Mouse (Mus musculus): ENCODE data around the gene H6pd.

H6pd gene

GRCm38 (mm10) chr4:150019741-150020380 lies 11.0 kb upstream of the H6pd start:
- DNase-seq (ENCODE audit: low spot score), result no peak

- no peak for DNase-seq (ENCODE audit: low spot score)
Measured at GRCm38 (mm10) chr4:150015436-150015835, 6.6 kb upstream of the H6pd start.

- DNase-seq (ENCODE audit: low spot score), result no peak
Measured at GRCm38 (mm10) chr4:150014378-150015091, 5.7 kb upstream of the H6pd start.

GRCm38 (mm10) chr4:150013805-150014204 lies 5.0 kb upstream of the H6pd start:
- no peak for DNase-seq (ENCODE audit: low spot score)

GRCm38 (mm10) chr4:150013186-150013690 lies 4.4 kb upstream of the H6pd start:
- no peak for DNase-seq (ENCODE audit: low spot score)

- DNase-seq (ENCODE audit: low spot score), result no peak
Measured at GRCm38 (mm10) chr4:150012322-150012723, 3.5 kb upstream of the H6pd start.

- no peak for DNase-seq (ENCODE audit: low spot score)
Measured at GRCm38 (mm10) chr4:150011564-150012321, 2.9 kb upstream of the H6pd start.

GRCm38 (mm10) chr4:150010054-150010730 lies 1.4 kb upstream of the H6pd start:
- DNase-seq (ENCODE audit: low spot score), result no peak

- no peak for DNase-seq (ENCODE audit: low spot score)
Measured at GRCm38 (mm10) chr4:150009587-150009930, 736 bp upstream of the H6pd start.

- DNase-seq (ENCODE audit: low spot score), result no peak
Measured at GRCm38 (mm10) chr4:150008325-150008852, 434 bp downstream of the H6pd start.

- DNase-seq (ENCODE audit: low spot score), result no peak
Measured at GRCm38 (mm10) chr4:150007444-150007843, 1.4 kb downstream of the H6pd start.

- no peak for DNase-seq (ENCODE audit: low spot score)
Measured at GRCm38 (mm10) chr4:150006991-150007390, 1.8 kb downstream of the H6pd start.

- no peak for DNase-seq (ENCODE audit: low spot score)
Measured at GRCm38 (mm10) chr4:150006122-150006854, 2.5 kb downstream of the H6pd start.

GRCm38 (mm10) chr4:150005231-150005630 lies 3.6 kb downstream of the H6pd start:
- DNase-seq (ENCODE audit: low spot score), result no peak

GRCm38 (mm10) chr4:150003641-150004040 lies 5.2 kb downstream of the H6pd start:
- no peak for DNase-seq (ENCODE audit: low spot score)

- no peak for DNase-seq (ENCODE audit: low spot score)
Measured at GRCm38 (mm10) chr4:150003021-150003580, 5.7 kb downstream of the H6pd start.

GRCm38 (mm10) chr4:150002021-150002528 lies 6.7 kb downstream of the H6pd start:
- no peak for DNase-seq (ENCODE audit: low spot score)

- DNase-seq (ENCODE audit: low spot score), result no peak
Measured at GRCm38 (mm10) chr4:150001221-150001860, 7.5 kb downstream of the H6pd start.

- DNase-seq (ENCODE audit: low spot score), result no peak
Measured at GRCm38 (mm10) chr4:149999931-150000555, 8.8 kb downstream of the H6pd start.

GRCm38 (mm10) chr4:149999510-149999900 lies 9.3 kb downstream of the H6pd start:
- DNase-seq (ENCODE audit: low spot score), result no peak
